Mouse (Mus musculus) CH12.LX (cell line): ENCODE results near the gene Zic4. TPM values are rescaled to one million over a fixed set of nuclear protein-coding genes. Genes with fewer than 3 reads are reported as not detected.

Experiments
- DNase-seq: peaks from one replicate; pipeline ENCODE4 v3.0.0-alpha.2; 2013; ENCODE audit errors: extremely low read depth
- H3K27ac ChIP-seq: 2 replicates; pipeline ENCODE4 v1.5.1; 2012; ENCODE audit warnings: low read depth, mild to moderate bottlenecking, control low read depth, moderate library complexity; ENCODE audit not compliant: insufficient read depth
- H3K27me3 ChIP-seq: replicated peaks from 2 replicates; pipeline ENCODE3; 2012; ENCODE audit warnings: inconsistent platforms
- H3K36me3 ChIP-seq, 2 experiments: replicated peaks in 1 of 2; 2 replicates each; pipeline versions ENCODE3 to v1.6.1; 2012; ENCODE audit warnings: inconsistent platforms in 1 of 2, low read length in 1 of 2, mild to moderate bottlenecking in 1 of 2, mixed read lengths in 1 of 2, moderate library complexity in 1 of 2; ENCODE audit not compliant: control insufficient read depth in 1 of 2, insufficient read depth in 1 of 2
- H3K4me1 ChIP-seq, 2 experiments: 2 replicates each; pipeline ENCODE4 v1.6.1; 2012; ENCODE audit warnings: inconsistent platforms in 1 of 2, moderate library complexity in 1 of 2; ENCODE audit not compliant: insufficient read depth in 2 of 2, control insufficient read depth in 1 of 2
- H3K4me2 ChIP-seq: 2 replicates; pipeline ENCODE4 v1.6.1; 2012; ENCODE audit warnings: low read depth, mild to moderate bottlenecking, control low read depth; ENCODE audit not compliant: poor library complexity, insufficient read depth, severe bottlenecking
- H3K4me3 ChIP-seq, 3 experiments: fragments of 150-350 bp in 1 of 3; sonication (generic) in 1 of 3; replicated peaks in 1 of 3; 2 replicates each; pipeline versions ENCODE3 to v1.5.1; 2011 to 2012; ENCODE audit warnings: low read depth in 2 of 3, low read length in 2 of 3, mild to moderate bottlenecking in 2 of 3, moderate library complexity in 2 of 3, control low read depth in 1 of 3, improper control_type of control experiment in 1 of 3, inconsistent platforms in 1 of 3, mixed read lengths in 1 of 3; ENCODE audit not compliant: poor library complexity in 1 of 3
- H3K79me2 ChIP-seq: replicated peaks from 2 replicates; pipeline ENCODE4 v1.6.1; 2012; ENCODE audit warnings: mild to moderate bottlenecking, moderate library complexity; ENCODE audit not compliant: control insufficient read depth, poor library complexity, insufficient read depth, severe bottlenecking; ENCODE audit errors: extremely low read depth
- H3K9ac ChIP-seq: 2 replicates; pipeline ENCODE4 v1.6.1; 2012; ENCODE audit warnings: low read depth, mild to moderate bottlenecking, control low read depth, moderate library complexity; ENCODE audit not compliant: insufficient read depth
- H3K9me3 ChIP-seq: replicated peaks from 2 replicates; pipeline ENCODE3; 2012; ENCODE audit warnings: low read length, inconsistent platforms, mixed read lengths
- IRF4 ChIP-seq: IDR thresholded peaks from 2 replicates; pipeline ENCODE4 v1.6.1; 2014; ENCODE audit warnings: low read depth, mild to moderate bottlenecking, inconsistent platforms, low read length, improper control_type of control experiment
- MEF2A ChIP-seq: IDR thresholded peaks from 2 replicates; pipeline ENCODE4 v1.6.1; 2014; ENCODE audit warnings: low read depth, mild to moderate bottlenecking, inconsistent platforms, low read length, improper control_type of control experiment, borderline replicate concordance
- PAX5 ChIP-seq: IDR thresholded peaks from 2 replicates; pipeline ENCODE4 v1.6.1; 2012; ENCODE audit warnings: low read length, inconsistent platforms, mixed read lengths
- POLR2A ChIP-seq: IDR thresholded peaks from 2 replicates; pipeline ENCODE4 v1.6.1; 2011; ENCODE audit warnings: low read depth, mild to moderate bottlenecking, improper control_type of control experiment, low read length
- RCOR1 ChIP-seq: conservative IDR thresholded peaks from 2 replicates; pipeline ENCODE4 v1.6.1; 2012; ENCODE audit warnings: low read depth, mild to moderate bottlenecking, inconsistent platforms, low read length, improper control_type of control experiment
- SIN3A ChIP-seq: IDR thresholded peaks from 2 replicates; pipeline ENCODE4 v1.6.1; 2012; ENCODE audit warnings: low read length, improper control_type of control experiment, inconsistent platforms
- ZKSCAN1 ChIP-seq: IDR thresholded peaks from 2 replicates; pipeline ENCODE4 v1.6.1; 2012; ENCODE audit warnings: low read depth, inconsistent platforms, low read length, improper control_type of control experiment, borderline replicate concordance
- ZNF384 ChIP-seq: IDR thresholded peaks from 2 replicates; pipeline ENCODE4 v1.6.1; 2012; ENCODE audit warnings: low read depth, low read length, improper control_type of control experiment, inconsistent platforms
- dilution Hi-C: fragments of 300-500 bp; cut with MboI; formaldehyde crosslinking; loops from 2 replicates; pipeline ENCODE4 v1.14.3; 2020; ENCODE audit warnings: low sequenced_read_pairs; ENCODE audit not compliant: extremely low pct_unique_long_range_greater_than_20kb, extremely low pct_ligation_motif_present
- in situ Hi-C: fragments of 300-500 bp; cut with MboI; formaldehyde crosslinking; loops from 3 replicates; pipeline ENCODE4 v1.14.3; 2019; ENCODE audit warnings: low sequenced_read_pairs, low pct_ligation_motif_present, low pct_unique_long_range_greater_than_20kb, mixed read lengths
- polyA plus RNA-seq: library from polyadenylated mRNA; unstranded; fragments of >175 nt; gene quantifications from 2 replicates; pipeline ENCODE4 v1.2.1, GENCODE M21; 2012; ENCODE audit warnings: low read depth; ENCODE audit not compliant: insufficient read length
- total RNA-seq, 2 experiments: library from RNA; depleted of rRNA; stranded (reverse); fragments of 300-350 nt in 1 of 2; fragments of >200 nt in 1 of 2; gene quantifications; 2 replicates each; pipeline ENCODE4 v1.2.3; 2012 to 2014

Zic4 gene
- total and polyA plus RNA-seq, 3 experiments = not detected

DNA sequence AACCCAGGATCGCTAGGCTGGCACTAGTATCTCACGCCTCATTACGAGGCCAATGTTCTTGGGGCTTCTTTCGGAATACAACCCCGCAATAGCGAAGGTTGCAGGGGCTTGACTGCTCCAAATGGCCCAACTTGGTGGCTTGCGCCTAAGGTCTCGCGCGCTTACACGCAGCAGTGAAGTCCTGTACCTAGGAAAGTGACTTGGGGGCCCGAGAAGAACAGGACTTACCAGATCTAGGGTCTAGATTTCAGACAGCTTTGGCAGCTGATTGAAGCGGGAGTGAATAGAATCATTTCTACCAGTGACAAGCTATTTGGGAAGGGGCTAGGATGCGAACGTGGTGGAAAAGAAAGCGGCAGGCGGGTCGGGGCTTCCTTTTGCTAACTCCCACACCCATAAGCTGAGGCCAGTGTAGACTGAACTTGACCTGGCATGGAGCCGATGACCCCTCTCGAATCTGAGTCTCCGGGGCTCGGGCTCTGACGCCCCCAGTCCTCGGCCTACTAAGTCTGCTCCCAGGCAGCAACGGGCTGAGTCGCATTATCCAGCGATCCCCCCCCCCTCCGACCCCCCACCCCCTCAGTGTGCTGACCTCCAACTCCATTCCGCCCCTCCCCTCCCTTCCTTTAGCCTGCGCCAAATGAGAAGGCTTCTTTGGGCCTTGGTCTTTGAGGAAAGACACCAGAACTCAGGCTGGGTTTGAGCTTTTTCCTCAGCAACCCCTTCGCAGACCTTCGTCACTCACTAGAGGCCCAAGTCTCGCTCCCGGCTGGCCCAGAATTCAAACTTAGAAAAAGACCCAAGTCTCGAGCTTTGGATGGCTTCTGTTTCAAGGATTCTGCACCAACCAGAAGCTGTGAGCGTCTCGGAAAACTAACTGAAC lies 8.4 kb upstream of the Zic4 start:
- Histone ChIP-seq H3K9me3 (peaks cover 41% of the 10 kb centered on the region), H3K4me2 (no peak overlapping the region), H3K9ac (no peak overlapping the region), H3K36me3 (no peaks in the 10 kb centered on the region), H3K27ac (no peak overlapping the region), H3K79me2 (no peaks in the 10 kb centered on the region), H3K4me1 (no peaks in the 10 kb centered on the region), H3K4me3 (no peak overlapping the region), H3K27me3 (no peaks in the 10 kb centered on the region)
- DNase-seq = no peak
- TF ChIP-seq RCOR1 (no peak), SIN3A (no peak), POLR2A (no peak), PAX5 (no peak), MEF2A (no peak), IRF4 (no peak)
- dilution Hi-C loops = no loop called here
- in situ Hi-C loops = no loop called here

DNA sequence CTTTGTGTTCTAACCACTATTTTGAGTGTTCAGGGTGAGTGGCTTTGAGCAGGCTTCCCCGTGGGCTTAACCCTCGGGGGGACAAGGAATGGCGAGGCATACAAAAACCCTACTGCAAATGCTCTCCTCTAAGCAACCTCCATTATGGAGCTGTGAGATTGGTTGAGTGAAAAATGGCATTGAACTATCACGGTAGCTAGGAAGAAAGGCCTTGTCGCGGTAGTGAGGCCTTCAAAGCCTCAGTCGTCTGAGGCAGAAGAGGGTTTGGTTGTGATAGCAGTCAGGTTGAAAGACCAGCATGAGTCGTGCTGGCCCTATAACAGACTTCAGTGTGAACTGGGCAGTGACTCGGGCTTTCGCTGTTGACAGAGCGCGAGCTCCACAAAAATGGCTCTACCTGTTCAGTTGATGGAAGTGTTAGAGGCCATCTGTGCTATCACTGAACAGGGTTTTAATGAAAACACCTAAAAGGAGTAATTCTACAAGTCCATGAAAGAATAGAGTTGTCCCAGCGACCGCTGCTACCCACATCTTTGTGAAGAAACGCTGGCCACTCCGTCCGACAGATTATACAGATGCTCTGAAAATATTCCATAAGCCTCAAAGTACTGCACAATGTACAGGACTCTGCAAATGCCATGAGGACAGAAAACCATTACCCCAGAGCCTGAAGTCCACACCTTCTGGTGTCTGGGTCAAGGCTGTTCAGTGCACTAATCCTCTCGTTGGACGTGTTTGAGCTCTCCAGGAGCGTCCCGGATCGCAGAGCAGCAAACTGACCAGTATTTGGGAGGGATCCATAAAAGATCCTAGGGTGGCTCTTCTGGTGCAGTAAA lies 7.6 kb upstream of the Zic4 start:
- H3K4me2 ChIP-seq = no peak overlapping the region

DNA sequence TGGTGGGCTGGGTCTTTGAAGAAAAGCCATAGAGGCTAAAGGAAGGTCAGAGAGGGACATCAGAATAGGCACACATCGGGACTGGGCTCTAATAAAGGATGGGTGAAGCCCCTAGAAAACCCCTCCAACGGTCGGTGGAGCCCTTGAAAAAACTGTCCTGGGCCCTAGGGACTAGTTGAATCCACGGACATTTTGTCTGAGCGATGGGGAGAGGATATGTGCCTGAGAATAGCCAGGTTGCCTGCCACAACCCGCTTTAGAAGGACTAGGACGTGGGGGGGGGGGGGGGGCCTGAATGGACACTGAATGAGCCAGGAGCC lies 7.0 kb upstream of the Zic4 start:
- no peak for DNase-seq
- H3K4me3 ChIP-seq = no peak overlapping the region
- no peak overlapping the region for H3K9ac ChIP-seq
- H3K27me3 ChIP-seq = no peaks in the 10 kb centered on the region
- no peaks in the 10 kb centered on the region for H3K36me3 ChIP-seq
- no peaks in the 10 kb centered on the region for H3K4me1 ChIP-seq
- H3K79me2 ChIP-seq = no peaks in the 10 kb centered on the region
- H3K9me3 ChIP-seq = peaks cover 44% of the 10 kb centered on the region
- no peak overlapping the region for H3K27ac ChIP-seq
- in situ Hi-C loops (no loop called here), dilution Hi-C loops (no loop called here)
- no peak overlapping the region for H3K4me2 ChIP-seq
- no peak for TF ChIP-seq ZNF384

More for the DNA sequence above, 7.6 kb upstream of the Zic4 start:
- no peak overlapping the region for H3K4me3 ChIP-seq
- no peaks in the 10 kb centered on the region for H3K27me3 ChIP-seq
- no peak overlapping the region for H3K9ac ChIP-seq
- in situ Hi-C loops = no loop called here
- DNase-seq = no peak
- H3K79me2 ChIP-seq = no peaks in the 10 kb centered on the region
- dilution Hi-C loops = no loop called here
- TF ChIP-seq POLR2A (no peak), ZKSCAN1 (no peak)
- TF ChIP-seq, all 38 proteins: peak for 0
- H3K9me3 ChIP-seq = peaks cover 44% of the 10 kb centered on the region
- H3K4me1 ChIP-seq = no peaks in the 10 kb centered on the region
- no peaks in the 10 kb centered on the region for H3K36me3 ChIP-seq
- H3K27ac ChIP-seq = no peak overlapping the region
